Mouse (Mus musculus) CH12.LX (cell line): Measurements from ENCODE around the gene Slc35f3.

Experiments used
- CTCF ChIP-seq, 2 experiments: IDR thresholded peaks in 1 of 2; conservative IDR thresholded peaks in 1 of 2; 2 replicates each; pipeline ENCODE4 v1.5.1; 2011 to 2012; ENCODE audit warnings: low read depth in 2 of 2, low read length in 2 of 2, improper control_type of control experiment in 1 of 2, inconsistent platforms in 1 of 2, mild to moderate bottlenecking in 1 of 2, moderate library complexity in 1 of 2
- EP300 ChIP-seq: IDR thresholded peaks from 2 replicates; pipeline ENCODE4 v1.6.1; 2011; ENCODE audit warnings: low read length, improper control_type of control experiment
- ETS1 ChIP-seq: conservative IDR thresholded peaks from 2 replicates; pipeline ENCODE4 v1.6.1; 2012; ENCODE audit warnings: low read depth, mild to moderate bottlenecking, inconsistent platforms, low read length, improper control_type of control experiment, moderate library complexity
- HCFC1 ChIP-seq: IDR thresholded peaks from 2 replicates; pipeline ENCODE4 v1.6.1; 2012; ENCODE audit warnings: low read depth, mild to moderate bottlenecking, inconsistent platforms, low read length, improper control_type of control experiment
- KAT2A ChIP-seq: IDR thresholded peaks from 2 replicates; pipeline ENCODE4 v1.6.1; 2012; ENCODE audit warnings: low read length, improper control_type of control experiment, inconsistent platforms; ENCODE audit not compliant: insufficient replicate concordance
- MAFK ChIP-seq: IDR thresholded peaks from 2 replicates; pipeline ENCODE4 v1.6.1; 2011; ENCODE audit warnings: low read length, improper control_type of control experiment; ENCODE audit not compliant: insufficient replicate concordance
- NRF1 ChIP-seq: IDR thresholded peaks from 2 replicates; pipeline ENCODE4 v1.6.1; 2014; ENCODE audit warnings: low read depth, mild to moderate bottlenecking, inconsistent platforms, low read length, improper control_type of control experiment, moderate library complexity
- POLR2A ChIP-seq: IDR thresholded peaks from 2 replicates; pipeline ENCODE4 v1.6.1; 2011; ENCODE audit warnings: low read depth, mild to moderate bottlenecking, improper control_type of control experiment, low read length
- USF1 ChIP-seq: IDR thresholded peaks from 2 replicates; pipeline ENCODE4 v1.6.1; 2014; ENCODE audit warnings: low read depth, mild to moderate bottlenecking, inconsistent platforms, low read length, improper control_type of control experiment
- ZKSCAN1 ChIP-seq: IDR thresholded peaks from 2 replicates; pipeline ENCODE4 v1.6.1; 2012; ENCODE audit warnings: low read depth, inconsistent platforms, low read length, improper control_type of control experiment, borderline replicate concordance

DNA sequence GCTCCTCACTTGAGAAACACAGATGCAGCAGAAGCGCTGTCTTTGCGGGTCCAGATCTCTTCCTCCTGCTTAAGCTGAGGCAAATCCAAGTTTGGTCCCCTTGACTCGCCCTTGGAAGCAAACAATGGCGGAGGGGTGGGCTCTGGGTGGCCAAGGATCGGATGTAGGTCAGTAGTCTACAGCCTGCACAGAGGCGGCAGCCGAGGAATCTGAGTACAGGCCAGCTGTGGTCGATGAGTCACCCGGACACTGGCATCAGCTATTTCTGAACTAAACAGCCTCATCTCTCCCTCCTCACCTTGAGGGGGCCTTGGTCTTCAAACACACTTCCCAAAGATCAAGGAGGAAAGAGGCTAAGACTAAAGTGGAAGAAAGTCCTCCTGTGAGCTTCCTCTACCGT is 6.4 kb upstream of the Slc35f3 start:
- TF ChIP-seq MAFK (no peak), CTCF (conservative IDR thresholded peaks at IDR 0.05 in 1 of 2, IDR thresholded peaks at IDR 0.05 in 1 of 2; ENCODE audit: low read depth in 2 of 2, low read length in 2 of 2) (no peak), USF1 (no peak), ETS1 (no peak), POLR2A (no peak), ZKSCAN1 (no peak), KAT2A (no peak), HCFC1 (no peak), EP300 (no peak), NRF1 (no peak)
